Mouse (Mus musculus) neural tube, embryonic 10.5 days (tissue): ENCODE measurements at regions not wholly inside any gene's neighbourhood (a gene's known extent, or its start where the extent isn't known, plus 50 kb on each side); places are given as distances from the start of the nearest gene placed in this dataset.
A peak's percentile ranks its signal among the peaks of the same experiment; 100 is the strongest.

Experiments used
- DNase-seq: peaks from one replicate; pipeline ENCODE4 v3.0.0-alpha.2; 2017; ENCODE audit warnings: low spot score; ENCODE audit errors: extremely low spot score

DNA sequence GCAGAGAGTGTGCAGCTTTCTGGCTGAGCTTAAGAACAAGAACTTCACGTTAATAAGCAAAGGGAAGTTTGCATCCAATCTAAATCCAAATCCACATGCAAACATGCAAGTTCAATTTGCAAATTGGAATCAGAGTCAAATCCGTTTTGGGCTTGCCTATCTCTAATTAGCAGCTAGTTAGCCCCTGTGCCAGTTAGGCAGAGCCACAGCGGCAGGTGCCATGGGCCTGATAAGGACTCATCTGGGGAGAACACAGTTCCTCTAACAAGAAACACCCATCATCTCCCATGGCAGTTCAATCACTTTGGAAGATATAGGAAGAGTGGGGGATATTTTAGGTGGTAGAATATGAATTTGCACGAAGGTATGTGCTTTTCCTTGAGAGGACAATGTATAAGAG lies 168.0 kb upstream of the Dusp10 start:
- DNase-seq = no peak

DNA sequence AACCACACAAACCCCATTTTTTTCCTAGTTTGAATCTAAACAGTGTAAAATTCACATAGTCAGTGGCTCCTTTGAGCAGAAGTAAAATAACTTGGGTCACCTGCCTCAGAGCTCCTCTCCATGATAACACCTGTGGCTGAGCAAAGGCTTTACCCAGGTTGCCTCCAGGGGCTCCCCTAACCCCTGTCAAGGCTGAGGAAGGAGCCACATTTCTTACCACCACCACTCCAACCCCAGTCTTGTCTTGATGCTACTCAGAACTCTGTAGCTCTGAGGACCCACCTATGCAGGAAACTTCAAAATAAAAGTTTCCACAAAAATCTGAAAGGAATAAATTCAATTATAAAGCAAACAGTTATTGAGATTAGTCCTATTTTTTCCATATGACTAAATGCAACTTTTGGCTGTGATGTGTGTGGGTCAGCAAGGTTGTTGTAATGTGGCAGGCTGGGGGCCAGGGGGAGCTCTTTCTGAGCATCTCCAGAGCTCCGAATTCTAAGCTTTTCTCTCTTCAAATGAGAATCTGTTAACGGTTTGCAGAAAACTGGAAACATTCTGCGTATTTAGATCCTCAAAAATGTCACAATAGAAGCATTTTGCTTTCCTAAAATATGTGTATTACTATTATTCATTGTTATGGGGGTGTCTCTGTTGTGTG lies 159.0 kb upstream of the Dusp10 start:
- DNase-seq = no peak

DNA sequence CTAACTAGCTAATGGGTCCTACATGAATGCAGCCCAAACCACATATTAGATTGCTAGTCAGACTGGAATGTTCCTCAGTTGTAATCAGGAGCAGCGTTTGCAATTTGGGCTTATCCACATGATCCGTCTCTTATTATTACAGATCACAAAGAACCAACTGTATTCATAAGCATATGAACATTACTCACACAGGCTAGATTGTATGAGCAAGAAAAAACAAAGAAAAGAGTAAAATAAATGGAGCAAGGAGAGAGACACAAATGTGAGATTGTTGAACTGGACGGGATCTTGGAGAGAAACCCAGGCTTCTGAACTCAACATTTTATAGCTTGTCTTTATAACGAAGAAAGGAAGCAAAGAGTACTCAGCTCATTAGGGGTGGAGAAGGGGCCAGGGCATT lies 148.0 kb upstream of the Dusp10 start:
- DNase-seq = no peak

DNA sequence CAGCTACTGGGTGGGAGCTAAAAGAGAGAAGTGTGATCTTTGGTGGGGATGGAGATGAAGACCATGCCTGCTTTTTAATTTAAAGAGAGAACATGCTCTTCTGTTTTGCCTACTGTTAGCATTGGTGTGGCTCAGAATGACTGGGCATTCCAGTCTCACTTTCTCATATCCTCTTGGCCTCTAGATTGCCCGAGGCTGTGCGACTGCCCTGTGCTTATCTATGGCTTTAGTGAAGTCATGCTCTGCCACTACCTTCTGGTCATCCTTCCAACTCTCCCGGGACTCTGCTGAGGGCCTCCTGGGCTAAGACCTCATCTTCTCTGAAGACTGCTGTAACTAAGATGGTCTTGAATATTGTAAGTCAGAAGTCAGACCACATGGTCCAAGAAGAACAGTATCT lies 147.5 kb upstream of the Dusp10 start:
- peak; percentile 1 for DNase-seq

DNA sequence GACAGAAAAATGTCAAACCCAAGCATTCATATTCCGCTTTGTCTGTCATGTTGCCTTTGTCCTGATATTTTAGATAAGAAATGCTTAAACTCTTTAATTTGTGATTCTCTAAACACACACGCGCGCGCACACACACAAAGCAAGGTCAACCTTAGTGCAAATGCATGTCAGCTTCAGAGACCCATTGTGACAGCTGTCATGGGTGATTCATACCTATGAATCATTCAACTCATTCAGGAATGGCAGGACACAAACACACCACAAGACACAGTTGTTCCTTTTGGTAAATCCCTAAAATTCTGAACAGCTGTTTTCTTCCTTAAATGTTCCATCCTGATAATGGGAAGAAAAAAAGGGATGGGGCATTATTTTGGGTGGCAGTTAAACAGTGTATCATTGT lies 144.1 kb upstream of the Dusp10 start:
- DNase-seq = no peak

DNA sequence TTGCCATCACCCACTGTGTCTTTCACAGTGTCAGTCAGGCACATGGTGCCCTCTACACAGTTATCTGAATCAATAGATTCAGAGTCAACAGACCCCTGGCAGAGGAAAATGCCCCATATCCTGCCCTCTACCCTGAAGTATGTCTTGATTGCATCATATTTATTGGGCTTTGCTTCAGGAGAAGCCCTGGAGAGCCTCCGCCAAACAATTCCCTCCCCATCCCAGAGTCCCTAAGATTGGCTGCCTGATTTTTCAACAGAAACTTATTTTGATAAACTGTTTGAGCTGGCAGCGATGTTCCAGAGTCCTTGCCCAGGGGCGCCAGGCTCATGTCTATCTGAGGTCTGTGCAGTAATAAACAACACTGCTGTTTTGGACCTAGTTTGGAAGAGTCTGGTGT lies 117.2 kb upstream of the Dusp10 start:
- DNase-seq = no peak

DNA sequence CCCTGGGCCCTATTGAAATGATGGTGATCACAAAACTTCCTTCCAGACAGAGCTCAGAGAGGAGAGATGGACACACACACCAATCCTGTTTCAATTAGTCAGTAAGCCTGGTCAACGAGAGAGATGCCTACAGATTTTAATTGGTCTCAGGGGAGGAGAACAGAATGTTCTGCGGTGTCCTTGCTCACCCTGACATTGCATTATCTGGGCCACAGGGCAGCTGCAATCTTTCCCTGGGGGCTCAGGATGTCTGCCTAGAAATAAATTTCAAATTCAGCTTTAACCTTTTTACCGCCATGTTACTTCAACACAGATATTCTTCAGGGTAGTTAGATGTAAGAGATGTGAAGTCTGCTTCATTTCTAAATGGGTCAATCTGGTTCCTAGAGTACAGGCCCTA lies 115.0 kb upstream of the Dusp10 start:
- DNase-seq = no peak

DNA sequence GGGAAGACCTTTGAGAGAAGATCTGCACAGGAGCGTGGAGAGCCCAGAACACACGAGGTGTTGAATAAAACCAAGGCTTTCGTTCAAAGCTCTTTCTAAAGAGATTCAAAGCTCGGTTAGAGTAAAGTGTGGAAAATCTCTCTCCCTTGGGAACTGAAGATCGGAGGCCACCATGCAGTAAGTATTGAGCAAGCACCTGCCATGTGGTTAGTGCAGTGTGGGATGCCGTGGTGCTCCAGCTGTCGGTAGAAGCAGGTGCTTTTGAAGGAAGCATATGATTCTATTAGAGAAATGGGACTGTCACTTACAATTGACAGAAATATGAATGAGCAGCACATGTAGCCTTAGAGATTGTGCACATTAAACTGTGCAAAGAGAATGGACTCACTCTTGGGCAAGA lies 108.5 kb upstream of the Dusp10 start:
- DNase-seq = no peak

DNA sequence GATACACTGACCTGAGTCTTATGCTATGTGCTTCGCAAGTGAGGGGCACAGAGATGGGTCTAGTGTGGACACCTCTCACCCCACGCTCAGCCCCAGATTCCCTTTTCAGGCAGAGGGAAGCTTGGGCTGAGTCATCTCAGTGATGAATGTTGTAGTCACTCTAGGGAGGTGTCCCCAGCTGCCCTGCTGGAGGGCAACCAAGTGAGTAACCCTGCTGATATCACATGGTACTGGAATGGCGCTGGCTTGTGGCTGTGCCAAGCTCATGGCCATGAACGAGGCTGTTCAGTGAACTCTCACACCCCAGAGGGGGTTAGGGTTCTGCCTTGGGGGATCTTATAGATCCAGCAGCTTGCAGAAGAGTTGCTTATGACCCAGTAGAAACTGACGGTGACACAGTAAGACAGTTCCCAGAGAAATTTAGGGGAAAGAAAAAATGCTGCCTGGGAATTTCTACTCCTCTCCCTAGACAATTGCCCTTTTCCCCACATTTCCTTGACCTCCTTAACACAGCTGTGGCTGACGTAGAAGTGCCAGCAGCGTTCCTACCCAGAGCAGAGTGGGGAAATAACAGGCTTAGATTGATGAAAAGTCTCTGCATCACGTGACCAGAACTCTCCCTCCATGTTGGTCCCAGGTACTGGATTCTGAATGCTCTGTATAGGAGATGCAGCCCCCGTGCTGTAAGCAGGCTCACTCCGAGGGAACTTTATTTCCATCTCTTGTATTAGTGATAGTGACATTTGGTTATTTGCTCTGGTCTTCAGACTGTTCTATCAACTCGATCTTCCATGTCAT lies 107.6 kb upstream of the Dusp10 start:
- DNase-seq = no peak

DNA sequence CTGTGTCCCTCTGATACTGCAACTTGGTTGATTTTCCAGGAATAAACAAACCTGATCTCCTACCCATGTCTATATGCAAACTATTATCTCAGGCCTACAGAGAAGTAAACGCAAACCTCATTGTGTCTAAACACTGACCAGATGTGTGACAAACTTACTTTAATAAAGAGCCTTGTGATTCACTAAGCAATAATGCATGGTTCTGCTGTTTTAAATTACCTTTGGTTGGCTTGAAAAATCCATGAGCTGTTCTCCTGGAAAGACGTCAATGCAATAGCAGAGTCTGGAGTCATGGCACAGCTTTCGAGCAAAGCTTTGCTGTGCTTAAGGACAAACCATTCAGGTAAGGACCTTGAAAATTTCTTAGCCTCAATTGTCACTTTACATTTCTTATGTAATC lies 95.4 kb upstream of the Dusp10 start:
- no peak for DNase-seq

DNA sequence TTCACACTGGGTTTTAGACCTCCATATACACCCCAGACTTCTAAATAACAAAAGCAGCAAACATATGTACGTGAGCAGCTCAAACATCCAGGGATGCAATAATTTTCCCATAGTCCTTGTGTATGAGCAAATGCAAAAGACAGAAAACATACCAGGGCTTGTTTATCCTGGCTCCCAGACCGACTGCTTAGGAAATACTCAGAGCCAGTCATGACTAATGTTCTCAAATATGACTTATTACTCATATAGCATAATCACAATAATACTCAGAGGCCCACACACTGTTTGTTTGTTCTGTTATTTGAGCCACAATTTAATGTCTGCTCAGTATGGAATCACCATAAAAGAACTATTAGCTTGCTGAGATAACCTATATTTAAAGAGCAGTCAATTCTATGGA lies 91.8 kb upstream of the Dusp10 start:
- DNase-seq = no peak

DNA sequence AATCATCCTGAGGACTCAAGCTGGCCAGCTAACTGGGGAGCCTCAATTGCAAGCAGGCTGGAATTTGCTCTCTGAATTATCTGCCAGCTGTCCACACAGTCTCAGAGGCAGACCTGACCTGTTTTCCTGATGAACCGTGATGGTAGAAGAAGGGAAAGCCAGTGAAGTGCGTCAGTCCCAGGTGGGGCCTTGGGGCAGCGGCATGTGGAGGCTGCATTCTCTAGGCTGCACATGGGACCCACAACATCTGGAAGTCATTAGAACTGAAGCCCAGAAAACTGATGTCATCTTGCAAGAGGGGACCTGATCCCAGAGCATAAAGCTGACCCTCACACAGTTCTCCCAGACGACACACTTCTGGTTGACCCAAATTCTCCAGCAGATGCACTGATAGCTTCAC lies 84.6 kb upstream of the Dusp10 start:
- DNase-seq = peak; percentile 23

DNA sequence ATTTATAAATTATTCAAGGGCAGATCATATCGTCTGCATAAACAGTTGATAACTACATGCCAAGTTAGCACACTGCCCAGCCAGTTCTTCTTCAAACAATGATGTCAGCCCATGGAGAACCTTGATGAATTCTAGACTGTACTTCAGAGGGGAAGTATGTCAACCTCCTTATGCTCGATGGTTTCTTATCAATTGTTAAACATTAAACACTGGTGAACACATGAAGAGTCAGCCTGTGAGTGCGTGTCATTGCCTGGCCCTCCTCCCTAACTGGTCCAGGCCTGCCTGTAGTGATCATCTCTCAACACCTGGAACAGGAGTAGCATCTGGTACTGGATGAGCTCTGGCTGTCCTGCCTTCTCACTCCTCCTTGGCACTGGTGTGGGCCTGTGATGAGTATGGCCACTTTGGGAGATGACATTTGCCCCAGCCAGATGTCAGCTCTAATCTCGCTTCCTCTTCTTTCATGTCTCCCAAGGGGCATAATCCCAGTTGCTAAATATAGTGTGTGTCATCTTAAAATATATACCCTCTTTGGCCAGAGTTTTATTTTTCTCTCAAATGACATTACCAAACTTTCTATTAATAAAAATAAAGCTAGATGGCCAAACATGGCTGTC lies 82.6 kb upstream of the Dusp10 start:
- DNase-seq = no peak

DNA sequence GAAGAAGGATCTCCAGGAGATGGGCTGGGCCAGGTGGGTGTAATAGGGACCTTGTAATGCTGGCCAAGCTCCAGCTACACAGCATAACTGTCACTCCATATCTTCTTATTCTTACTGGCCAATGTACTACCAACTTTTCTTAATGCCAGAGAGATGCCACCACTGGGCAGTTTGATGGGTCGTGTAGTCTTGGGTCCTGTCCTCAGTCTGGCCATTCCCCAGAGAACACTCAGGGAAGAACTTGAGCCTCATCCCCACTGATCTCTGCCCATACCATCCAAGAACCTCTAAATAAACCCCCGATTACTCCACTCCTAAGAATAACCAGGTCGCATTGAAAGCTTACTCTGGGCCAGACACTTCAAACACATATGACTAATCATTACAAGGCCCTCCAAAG lies 82.0 kb upstream of the Dusp10 start:
- DNase-seq = no peak

DNA sequence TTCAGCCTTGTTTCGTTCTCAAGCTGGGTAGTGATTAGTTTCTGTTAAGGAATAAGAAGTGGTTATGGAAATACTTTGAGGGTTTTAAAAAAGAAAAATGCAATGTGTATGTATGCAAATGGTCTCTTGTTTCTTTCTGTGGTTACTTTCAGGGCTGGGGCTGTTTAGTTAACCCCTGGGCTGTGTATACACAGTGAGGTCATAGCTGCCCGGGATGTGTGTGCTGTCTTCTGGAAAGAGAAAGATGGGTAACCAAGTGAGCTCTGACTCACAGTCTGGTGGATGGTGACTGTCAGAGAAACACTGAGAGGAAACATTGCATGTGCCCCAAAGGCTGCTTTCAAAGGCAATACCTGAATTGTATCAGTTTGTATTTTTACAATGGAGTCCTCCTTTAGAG lies 79.3 kb upstream of the Dusp10 start:
- no peak for DNase-seq

DNA sequence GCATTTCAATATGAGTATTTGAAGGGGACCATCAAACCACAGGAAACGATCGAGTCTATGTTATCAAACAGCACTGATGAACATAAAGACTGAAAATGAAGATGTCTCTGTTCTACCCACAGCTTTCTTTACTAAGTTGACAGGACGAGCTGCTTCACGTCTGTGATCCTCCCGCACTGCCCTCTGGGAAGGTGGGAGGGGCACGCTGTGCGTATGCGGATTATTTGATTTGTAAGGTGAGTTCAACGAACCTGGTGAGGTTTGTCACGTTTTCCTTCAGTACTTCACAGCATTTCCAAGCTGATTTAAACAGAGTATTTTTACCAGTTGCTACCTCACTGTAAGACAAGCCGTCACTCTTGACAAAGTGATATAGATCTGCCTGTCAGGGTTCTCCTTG lies 75.9 kb upstream of the Dusp10 start:
- DNase-seq = no peak

DNA sequence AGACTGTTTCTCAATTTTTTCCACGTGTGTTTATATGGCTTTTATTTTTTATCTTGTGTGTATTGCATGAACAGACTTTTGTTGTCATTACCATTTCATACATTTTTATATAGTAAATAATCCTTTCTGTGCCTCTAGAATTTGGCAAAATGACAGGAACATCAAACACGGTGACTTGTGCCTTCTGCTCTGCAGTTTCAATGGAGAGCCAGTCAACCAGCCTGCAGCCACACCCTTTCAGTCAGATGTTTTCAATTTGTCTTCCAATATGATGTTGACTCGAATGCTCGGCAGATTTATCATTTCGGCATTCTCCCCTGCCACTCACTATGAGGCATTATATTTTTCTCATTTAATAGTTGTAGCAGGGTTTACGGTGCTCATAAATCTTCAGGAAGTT lies 74.7 kb upstream of the Dusp10 start:
- DNase-seq = no peak

DNA sequence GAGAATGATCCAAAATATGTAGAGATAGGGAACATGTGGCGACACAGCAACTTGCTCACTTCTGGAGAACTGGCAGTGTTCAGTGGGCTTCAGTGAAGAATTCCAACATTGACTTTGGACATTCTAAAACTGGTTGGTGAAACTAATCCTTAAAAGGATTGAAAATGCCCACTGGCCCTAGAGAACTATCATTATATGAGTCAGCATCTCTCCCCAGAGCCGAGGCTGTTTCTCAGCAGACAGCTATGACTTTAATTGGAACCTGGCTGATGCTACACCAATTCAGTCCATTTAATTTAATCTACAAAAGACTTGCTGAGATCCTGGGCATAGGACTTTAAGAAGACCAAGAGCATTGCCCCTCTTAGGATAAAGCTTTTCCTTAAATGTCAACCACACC lies 72.4 kb upstream of the Dusp10 start:
- no peak for DNase-seq

DNA sequence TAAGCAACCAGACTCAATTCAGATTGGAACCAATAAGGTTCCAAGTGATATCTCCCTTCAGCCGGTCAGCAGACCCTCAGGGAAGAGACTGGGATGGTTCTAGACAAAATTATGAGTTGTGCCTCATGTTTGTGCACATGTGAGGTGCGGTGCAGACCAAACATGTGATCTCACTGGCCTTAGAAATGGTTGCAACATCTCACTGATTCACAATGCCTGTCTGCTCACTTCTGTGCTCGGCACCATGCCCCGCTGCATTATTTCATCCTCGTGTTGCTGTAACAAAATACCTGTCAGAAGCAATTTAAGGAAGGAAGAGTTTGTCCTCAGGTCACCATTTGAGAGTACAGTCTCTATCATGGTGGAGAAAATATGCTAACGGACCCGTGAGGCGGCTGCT lies 66.9 kb upstream of the Dusp10 start:
- DNase-seq = no peak

DNA sequence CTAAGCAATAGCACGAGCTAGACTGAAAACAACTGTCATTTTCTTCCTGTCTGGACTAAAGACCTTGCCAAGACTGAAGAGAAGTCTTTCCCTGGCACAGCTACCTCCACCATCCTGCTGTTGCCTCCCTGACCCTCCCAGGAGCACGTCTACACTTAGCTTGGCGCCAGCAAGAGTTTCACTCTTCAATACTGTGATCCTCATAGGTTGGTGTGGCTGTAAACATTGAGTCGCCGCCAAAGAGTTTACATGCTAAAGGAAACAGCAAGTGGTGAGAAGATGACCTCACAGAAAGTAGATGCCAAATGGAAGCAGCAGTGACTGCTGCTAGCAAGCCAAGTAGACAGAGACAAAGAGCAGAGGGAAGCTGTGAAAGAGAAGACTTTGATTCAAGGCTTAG lies 66.0 kb upstream of the Dusp10 start:
- no peak for DNase-seq

DNA sequence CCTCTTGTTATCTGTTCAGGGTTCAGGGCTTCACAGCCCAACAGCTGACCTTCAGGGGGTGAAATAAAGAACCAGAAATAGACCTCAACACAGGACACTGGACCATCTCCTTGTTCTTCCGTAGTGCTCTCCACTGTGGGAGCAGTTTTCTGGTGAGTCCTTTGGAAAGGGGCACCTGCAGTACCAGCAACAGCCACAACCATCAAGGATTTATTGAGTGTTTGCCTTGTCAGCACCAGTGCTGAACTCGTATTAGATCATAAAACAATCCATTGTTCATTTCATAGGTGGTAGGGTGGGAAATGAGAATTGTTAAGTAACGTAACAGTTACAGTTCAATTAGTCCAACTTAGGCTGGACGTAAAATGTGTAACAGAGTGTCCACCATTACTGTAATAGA lies 63.9 kb upstream of the Dusp10 start:
- DNase-seq = no peak

DNA sequence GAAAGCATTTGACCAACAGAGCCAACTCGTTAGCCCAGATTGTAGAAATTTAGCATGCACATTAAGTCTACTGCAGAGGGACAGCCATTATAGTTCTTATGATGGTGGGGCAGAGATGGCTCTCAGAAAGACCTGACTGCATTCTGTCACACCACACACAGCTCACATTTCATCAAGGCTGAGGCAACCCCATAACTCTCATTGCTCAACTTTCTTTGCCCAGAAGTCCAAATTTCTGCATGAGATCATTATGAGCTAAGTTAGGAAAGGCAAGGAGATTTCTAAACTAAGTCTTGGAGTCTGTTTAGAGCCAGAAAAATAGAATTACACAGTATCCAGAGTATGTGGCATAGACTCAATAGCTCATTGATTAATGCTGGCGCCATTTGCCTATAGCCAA lies 59.0 kb upstream of the Dusp10 start:
- no peak for DNase-seq

DNA sequence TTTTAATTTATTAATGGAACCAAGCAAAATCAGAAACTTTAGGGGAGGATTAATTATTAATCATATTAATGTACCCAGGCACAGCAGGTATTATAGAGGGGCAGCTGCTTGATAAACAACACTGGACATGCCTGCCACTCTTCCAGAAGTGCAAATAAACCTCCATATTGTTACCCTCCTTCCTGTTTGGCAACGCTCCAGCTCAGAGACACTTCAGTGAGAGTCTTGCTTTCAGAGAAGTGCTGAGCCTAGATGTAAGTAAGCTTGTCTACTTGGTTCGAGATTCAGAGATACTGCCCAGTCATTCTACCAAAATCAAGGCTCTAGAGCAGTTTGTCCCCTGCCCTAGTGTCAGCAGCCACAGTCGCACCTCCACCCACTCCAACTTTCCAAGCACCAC lies 56.7 kb upstream of the Dusp10 start:
- DNase-seq = no peak
